Mouse (Mus musculus) kidney, postnatal 36 days (tissue): ENCODE results near the gene Map1b.

Experiments
- DNase-seq, 2 experiments: peaks; one replicate each; pipeline ENCODE4 v3.0.0; 2021 to 2022; ENCODE audit warnings: mixed read lengths in 2 of 2

Gene Map1b

GRCm38 (mm10) chr13:99444431-99444871, 71.9 kb downstream of the Map1b start:
- DNase-seq, result no peak

GRCm38 (mm10) chr13:99443484-99444175, 72.7 kb downstream of the Map1b start:
- DNase-seq, result no peak

DNA sequence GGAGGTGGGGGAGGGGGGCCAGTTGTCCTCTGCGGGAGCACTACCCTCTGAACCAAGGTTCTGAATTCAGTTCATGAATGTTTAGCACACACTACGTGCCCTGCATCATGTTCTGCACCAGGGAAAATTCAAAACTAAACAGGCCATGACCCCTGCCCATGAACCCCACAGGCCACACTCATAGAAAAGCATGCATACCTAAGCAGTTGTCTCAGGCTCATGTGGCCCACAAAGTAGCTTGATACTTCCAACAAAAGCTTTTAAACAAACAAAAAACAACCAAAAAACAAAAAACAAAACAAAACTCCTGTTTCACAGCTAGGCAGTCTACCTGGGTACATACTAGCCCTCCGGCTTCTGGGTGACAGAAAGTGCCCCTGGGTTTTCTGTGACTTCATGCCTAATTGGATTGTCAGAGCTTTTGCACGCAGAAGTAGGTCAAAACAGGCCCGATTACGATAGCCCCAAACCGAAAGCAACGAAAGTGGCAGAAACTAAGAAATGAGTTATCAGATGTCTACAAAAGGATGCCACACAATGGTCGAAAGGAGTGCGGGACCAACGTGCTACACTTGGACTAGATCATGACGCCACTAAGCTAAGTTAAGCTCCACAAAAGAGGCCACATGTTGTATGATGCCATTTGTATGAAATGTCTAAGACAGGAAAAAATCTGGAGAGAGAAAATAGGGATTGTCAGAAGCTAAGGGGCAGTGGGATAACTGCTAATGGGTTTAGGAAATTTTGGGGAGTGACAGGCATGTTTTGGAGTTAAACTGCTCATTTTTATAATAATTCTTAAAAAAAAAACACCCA, 73.7 kb downstream of the Map1b start:
- peak in 1 of 2 experiments; percentile 19 for DNase-seq

DNA sequence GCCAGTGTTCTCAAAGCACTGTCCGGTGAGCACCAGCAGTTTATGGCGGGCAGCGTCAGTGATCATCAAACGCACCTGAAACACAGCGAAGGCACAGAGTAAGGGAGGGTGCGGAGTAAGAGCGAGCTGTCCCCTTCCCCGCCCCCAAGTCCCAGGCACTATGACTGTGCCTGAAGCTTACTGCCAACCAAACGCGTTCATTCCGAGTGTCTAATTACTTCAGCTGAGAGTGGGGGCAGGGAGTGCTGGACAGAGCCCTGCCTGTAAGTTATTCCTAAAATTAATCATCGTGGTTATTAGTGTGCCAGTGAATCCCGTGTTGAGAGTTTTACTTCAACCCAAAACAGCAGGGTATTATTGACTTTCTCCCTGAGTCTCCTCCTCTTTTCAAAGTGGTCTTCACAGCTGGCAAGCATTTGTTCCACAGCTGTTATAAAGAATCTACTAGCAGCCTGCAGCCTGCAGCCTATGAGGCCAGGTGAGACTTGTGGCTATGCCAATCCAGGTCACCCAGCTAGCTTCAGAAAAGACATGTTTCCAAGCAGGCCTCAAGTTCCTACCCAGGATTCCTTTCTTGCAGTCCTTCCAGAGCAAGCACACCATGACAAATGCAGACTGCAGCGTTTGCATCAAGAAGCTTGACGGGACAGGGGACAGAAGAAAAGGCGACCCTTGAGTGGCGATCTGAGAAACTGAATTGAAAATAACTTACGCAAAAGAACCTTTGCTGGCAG, 74.5 kb downstream of the Map1b start:
- no peak for DNase-seq

DNA sequence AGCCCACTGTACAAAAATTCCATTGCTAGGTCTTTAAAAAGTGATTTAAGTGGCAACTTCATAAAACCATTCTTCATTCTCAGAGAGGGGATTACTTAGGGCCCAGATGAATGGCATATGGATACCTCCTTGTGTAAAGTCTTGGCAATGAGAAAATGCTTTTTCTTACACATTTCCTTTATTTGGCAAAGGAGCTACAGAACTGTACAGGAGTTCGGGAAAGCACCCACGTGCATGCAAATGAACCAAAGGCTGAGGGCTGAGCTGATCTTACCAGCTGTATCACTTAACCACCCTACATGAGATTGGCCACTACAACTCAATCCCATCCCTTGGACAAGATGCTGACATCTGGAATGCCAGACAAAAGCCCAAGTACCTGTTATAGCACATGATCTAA, 76.1 kb downstream of the Map1b start:
- no peak for DNase-seq

DNA sequence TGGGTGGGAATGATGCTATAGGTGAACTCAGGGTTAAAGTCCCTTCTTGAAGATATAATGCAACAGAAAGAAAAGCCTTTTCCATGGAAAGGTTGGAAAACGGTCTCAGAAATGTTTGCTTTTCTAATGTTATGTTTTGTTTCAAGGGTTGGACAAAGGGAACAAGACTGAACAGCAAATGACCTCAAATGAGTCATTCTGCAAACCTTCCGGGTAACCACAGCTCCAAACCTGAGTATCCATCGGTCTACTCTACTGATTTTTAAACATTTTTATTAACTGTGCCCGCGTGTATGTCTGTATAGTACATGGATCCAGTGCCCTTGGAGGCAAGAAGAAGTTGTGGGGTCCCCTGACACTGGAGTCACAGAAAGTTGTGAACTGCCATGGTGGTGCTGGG, 77.0 kb downstream of the Map1b start:
- DNase-seq, result no peak

DNA sequence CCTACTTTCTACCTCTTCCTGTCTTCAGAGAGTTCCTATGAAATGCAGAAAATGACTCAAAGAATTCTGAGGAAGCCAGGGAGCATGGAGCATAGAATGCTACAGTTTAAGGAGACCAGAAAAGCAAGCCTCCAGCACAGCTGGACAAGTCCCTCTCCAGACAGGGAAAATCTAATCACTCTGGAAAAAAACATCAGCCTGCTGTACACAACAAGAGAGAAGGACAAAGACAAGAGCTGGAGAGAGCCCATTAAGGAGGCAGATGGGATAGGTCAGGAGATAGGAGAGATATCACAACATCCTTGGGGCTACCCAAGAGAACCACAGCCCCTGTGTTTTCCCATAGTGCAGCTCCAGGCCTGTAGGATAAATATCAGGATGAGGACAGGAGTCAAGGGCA, 79.3 kb downstream of the Map1b start:
- no peak for DNase-seq

DNA sequence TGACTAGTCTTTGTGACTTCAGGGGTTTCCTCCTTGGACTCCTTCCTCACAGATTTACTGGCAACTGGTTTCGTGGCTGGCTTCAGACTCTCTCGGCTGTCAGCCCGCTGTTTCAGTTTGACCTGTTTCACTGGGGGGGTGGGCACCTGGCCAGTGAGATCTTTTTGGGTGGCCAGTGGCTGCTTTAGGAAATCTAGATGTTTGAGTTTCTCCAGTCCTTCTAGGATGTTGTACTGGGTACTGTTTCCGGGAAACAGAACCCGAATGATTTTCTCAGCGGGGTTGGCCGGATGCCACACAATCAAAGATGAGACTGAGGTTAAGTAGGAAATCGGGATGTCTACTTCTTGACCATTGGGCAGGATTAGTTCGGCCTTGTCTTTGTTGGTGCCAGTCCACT, 81.8 kb downstream of the Map1b start:
- DNase-seq, result no peak

GRCm38 (mm10) chr13:99433068-99434008, 83.0 kb downstream of the Map1b start:
- DNase-seq, result no peak

DNA sequence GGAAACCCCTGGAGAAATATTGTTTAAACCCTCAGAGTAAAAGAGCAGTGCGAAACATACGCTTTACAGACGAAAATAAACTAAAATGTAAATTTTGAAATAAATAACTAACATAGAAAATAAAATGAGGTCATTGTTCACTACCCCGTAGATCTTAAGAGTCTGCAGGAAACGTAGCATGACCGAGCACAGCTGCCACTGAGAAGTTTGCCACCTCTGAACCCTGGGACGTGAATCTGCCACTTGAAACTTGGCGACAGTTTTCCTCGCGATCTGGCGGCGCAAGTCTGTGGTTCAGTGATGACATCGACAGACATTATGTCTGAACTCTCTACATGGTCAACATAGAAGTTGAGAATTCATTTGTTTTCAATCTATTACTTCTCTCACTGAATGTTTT, 92.8 kb downstream of the Map1b start:
- DNase-seq, result peak; percentile 24 to 49

DNA sequence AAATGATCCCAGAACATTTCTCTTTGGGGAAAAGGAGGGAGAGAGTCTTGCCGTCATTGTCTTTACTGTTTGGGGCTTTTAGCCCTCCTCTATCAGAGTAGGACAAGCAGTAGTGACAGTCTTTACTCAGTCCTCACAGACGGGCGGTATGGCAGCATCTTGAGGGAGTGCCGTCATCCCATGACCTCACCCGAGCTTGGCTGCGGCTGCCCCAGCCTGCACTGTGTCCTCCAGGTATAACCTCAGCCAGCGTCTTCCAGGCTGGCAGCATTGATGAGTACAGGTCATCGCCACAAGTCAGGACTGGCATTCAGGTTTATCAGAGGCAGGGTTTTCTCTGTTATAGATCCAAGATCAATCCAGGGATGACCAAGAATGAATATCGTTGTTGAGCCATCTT, 99.7 kb downstream of the Map1b start:
- no peak for DNase-seq

DNA sequence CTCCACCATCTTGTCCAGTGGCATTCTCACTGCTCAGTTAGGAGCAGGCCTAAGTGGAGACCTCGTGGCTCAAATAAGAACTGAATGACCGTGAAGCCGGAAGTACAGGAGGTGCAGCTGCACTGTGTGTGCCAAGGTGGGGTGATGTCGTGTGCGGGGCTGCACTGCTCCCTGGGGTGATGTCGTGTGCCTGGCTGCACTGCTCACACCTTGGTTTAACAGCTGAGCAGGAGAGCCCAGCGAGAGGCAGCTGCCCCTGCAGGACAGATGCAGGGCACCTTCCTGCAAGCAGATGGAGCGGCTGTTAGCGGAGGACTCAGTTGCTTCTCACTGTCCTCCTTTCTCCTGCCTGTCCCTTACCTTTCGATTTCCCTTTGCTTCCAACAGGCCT, 102.0 kb downstream of the Map1b start:
- no peak for DNase-seq

DNA sequence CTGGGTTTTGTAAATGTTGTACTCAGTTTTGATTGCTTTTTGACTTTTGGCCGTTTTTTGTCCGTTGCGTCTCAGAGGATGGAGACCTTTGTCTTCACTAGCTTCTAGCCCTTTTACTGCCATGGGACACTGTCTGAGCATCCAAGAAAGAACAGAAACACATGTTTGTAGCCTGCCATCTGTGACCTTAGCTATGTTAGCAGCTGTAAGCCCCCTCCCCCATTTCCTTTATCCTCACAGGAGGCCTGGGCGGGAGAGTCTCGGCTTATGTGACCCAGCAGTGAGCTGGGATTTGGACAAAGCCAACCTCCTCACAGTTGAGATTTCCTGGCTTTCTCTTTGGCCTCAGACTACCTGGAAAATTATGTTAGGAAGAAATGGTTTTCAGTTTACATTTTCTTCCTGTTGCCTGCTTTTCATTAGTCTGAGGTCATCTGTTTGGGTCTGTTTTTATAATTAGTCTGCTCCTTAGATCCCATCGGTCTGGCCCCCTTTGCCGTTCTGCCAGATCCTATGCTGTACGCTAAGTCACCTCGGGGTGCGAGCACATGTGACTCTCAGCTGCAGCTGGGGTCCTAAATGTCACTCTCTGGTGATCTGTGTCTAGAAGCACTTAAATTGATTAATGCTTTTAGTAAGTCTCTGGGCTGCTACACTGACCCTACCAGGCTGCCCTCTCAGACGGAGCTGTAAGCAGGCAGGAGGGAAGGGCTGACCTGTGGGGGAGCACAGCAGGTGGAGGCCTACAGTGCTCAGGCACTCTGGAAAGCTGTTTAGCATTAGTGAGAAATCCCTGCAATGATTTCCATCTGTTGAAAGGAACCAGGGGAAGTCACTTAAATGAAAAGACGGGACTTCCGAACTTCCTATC, 102.6 kb downstream of the Map1b start:
- no peak for DNase-seq

DNA sequence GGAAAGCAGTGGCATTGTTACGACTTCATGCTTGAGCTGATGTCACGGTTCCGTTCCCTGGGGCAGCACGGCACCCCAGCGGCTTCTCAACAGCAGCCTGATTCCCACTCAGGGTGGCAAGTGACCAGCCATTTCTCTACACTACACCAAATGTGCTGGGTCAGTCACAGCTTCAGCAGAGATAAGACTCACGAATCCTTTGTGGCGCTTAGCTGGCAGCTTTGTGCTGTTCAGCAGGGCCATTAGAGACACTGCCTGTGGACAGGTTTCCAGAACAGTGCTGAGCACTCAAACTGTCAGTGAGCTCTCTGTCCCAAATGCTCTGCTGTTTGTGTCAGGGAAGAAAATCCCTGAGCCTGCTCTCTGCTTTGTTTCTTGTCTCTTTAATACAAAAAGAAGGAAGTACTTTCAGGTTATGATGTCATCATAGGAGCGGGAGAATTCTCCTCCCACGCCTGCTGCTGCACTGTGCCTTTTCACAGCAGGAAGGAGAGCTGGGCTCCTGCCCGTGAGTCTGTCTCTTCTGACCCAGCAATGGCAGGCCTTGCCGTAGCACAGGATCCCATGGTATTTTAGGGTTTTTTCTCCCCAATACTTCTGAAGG, 103.8 kb downstream of the Map1b start:
- DNase-seq, result peak; percentile 59 to 66

DNA sequence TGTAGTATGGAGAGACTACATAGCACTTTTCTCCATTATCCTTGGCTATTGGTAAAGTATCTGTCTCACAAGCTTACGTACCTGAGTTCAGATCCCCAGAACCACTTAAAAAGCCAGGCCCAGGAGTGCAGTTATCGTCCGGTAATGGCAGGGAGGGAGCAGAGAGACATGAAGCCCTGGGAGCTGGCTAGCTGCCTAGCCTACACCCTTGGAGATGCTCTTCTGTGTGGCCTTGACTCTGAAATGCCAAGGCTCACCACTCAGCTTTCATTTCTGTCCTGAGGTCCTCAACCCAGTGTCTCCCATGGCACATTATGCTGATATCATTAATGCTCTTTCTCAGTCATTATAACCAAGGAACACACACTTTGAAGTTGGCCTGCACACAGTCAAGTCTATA, 104.6 kb downstream of the Map1b start:
- no peak for DNase-seq

DNA sequence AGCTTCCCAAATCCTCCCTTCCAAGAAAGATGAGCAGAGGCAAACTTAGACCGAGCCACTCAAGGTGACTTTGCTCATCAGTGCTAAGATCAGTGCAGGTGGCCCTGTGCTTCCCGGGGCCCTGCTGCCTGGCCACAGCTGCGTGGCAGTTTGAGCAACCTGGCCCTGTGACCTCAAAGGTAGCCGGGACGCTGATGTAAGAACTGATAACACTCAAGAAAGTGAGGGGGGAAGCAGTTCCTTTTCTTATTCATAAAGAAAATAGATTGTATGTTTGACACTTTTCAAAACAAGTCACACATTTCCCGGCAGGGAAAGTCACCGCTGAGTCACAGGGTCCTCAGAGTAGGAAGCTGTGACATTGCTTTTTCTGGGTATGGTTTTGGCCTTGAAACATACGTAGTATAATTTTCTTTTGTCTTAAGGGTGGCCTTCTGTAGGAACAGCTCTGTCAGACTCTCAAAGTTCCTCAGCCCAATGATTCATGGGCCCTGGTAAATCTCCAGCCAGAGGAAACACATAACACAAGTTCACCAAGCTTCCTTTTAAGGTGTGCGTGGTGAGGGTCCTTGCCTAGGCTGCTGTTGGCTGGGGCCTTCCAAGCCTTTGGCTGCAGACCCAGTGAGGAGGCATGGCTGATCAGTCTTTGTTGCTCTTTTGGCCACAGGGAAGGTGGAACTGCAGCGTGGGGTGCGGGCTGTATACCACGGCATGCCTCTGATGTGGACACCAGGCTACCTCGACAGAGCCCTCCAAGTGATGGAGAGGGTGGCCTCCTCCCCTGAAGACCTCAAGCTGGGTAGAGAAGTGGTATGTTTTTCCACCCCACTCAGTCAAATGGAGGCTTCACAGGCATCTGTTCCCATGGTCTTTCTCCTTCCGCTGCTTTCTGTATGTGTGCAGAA, 105.5 kb downstream of the Map1b start:
- DNase-seq, result no peak

DNA sequence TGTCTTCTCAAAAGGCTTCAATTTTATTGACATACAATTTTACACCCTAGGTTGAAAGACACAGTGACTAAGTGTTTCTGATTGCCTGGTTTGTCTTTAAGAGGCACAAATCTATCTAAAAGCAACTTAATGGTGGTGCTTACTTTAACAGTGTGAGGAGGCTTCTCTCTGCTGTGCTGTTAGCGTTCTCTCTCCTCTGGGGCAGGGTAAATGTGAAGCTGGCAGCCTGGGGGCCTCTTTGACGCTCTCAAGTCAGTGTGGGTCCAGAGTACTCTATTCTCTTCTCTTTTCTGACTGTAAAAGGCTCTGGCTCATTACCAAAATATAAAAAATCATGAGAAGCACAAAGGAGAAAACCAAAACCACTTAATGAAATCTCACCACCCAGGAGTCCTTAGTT, 107.1 kb downstream of the Map1b start:
- no peak for DNase-seq

GRCm38 (mm10) chr13:99399373-99399772, 117.0 kb downstream of the Map1b start:
- DNase-seq, result no peak

DNA sequence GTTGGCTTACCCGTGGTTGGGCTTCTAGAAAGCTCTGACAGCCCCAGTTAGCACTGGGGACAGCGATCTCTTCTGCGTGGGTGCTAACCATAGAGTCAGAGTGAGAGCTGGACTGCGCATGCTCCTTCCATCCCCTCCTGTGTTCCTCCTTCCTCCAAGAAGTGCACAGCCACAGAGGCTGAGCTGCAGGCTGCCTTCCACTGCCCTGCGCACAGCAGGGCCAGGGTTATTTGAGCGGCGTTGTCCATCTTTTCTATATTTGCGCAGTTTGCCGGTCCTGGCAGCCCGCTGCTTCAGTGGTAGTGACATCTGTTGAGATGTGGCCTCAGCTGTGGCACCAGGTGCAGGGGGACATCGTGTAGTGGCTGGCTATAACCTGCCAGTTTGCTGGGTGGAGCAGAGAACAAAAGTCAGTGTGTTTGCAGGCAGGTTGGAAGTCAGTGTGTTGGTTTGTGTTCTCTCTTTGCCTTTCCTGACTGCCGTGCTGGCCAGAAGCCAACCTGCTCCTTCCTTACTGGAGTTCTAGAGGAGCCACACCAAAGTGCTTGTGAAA, 118.1 kb downstream of the Map1b start:
- DNase-seq, result peak; percentile 39 to 81

GRCm38 (mm10) chr13:99397228-99397627, 119.1 kb downstream of the Map1b start:
- no peak for DNase-seq
